Mouse (Mus musculus) megakaryocyte, embryonic 14.5 days (primary cell): ENCODE data around the gene Cplane1. TPM values are rescaled to one million over a fixed set of nuclear protein-coding genes. Genes with fewer than 3 reads are reported as not detected.

ENCODE experiments used
- H3K27me3 ChIP-seq: replicated peaks from 2 replicates; pipeline ENCODE3; 2012; ENCODE audit warnings: inconsistent platforms
- H3K36me3 ChIP-seq: replicated peaks from 2 replicates; pipeline ENCODE3; 2012; ENCODE audit warnings: low read length, inconsistent platforms, mixed read lengths
- H3K4me1 ChIP-seq: 2 replicates; pipeline ENCODE4 v1.6.1; 2012; ENCODE audit warnings: inconsistent platforms
- H3K4me3 ChIP-seq: replicated peaks from 2 replicates; pipeline ENCODE3; 2012; ENCODE audit warnings: moderate library complexity, mild to moderate bottlenecking, inconsistent platforms
- H3K9me3 ChIP-seq: 2 replicates; pipeline ENCODE4 v1.6.1; 2012; ENCODE audit warnings: inconsistent platforms
- FLI1 ChIP-seq: IDR thresholded peaks from 2 replicates; pipeline ENCODE4 v1.6.1; 2012; ENCODE audit warnings: low read length, inconsistent platforms, mixed read lengths
- GATA1 ChIP-seq: IDR thresholded peaks from 3 replicates; pipeline ENCODE4 v1.6.1; 2012; ENCODE audit warnings: mixed read lengths, low read length, inconsistent platforms, borderline replicate concordance
- polyA plus RNA-seq: library from polyadenylated mRNA; stranded (reverse); fragments of >175 nt; gene quantifications from 2 replicates; pipeline ENCODE4 v1.2.3, GENCODE M21; 2012; ENCODE audit warnings: low replicate concordance; ENCODE audit not compliant: insufficient read depth

The Cplane1 gene
- polyA plus RNA-seq, 1 experiment = 0.37 TPM

DNA sequence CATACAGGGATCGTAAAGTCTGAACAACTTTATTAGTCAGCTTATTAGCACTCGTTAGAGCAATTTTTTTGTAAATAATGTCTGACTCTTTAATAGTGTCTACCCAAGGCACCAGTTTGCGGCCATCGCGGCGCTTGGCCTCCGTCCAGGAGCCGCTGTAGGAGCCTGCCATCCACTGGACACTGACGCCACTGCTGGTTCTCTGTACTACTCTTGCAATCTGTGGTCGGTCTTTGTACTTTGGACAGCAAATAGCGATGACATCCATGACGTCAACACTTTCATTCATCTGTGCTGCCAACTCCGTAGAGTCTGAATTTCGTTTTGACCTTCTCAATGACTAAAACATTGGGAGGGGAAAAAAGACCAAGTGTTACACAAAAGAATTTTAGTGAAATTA, 122.3 kb downstream of the Cplane1 start:
- TF ChIP-seq GATA1 (no peak), FLI1 (no peak)
- no peaks in the 10 kb centered on the region for H3K27me3 ChIP-seq
- H3K36me3 ChIP-seq = peaks cover 66% of the 10 kb centered on the region
- H3K4me3 ChIP-seq = no peak overlapping the region
- no peaks in the 10 kb centered on the region for H3K9me3 ChIP-seq
- H3K4me1 ChIP-seq = no peaks in the 10 kb centered on the region

DNA sequence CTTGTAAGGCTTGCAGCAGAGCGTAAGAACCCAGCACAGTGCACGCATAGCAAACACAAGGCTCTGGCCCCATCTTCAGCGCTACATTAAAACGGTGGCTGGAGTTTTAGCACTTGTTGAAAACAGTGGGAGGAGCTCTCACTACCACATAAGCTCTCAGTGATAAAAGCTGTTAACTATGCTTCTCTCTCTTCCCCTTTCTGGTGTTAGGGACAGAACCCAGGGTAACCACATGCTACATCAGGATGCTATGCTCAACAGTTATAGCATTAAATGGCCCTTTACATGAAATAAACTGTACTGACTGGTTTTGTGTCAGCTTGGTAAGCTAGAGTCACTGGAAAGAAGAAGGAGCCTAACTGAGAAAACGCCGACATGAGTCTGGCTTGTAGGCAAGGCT, 125.2 kb downstream of the Cplane1 start:
- H3K4me3 ChIP-seq = no peak overlapping the region
- TF ChIP-seq GATA1 (no peak), FLI1 (no peak)
- H3K4me1 ChIP-seq = no peaks in the 10 kb centered on the region
- H3K27me3 ChIP-seq = no peaks in the 10 kb centered on the region
- H3K36me3 ChIP-seq = peaks cover 94% of the 10 kb centered on the region
- no peaks in the 10 kb centered on the region for H3K9me3 ChIP-seq

DNA sequence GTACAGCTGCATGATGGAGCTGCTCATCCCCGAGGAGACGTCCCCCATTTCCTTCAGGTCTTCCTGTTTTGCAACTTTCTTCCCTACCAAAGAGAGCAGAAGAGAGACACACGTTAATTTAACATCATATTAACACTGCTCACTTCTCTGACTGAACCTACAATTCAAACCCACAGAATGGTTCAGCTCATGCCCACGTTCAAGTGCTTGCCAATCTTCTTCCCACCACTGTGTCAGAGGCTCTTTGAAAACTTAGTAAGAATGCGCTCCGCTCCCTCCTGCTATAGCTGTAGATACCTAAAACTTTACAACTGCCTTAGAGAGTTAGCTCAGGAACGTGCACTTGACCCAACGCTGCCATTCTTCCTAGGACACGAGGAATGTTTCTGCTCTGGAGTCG, 134.0 kb downstream of the Cplane1 start:
- Histone ChIP-seq H3K27me3 (no peaks in the 10 kb centered on the region), H3K36me3 (peaks cover 97% of the 10 kb centered on the region), H3K9me3 (no peaks in the 10 kb centered on the region), H3K4me3 (no peak overlapping the region), H3K4me1 (no peaks in the 10 kb centered on the region)
- no peak for TF ChIP-seq FLI1

DNA sequence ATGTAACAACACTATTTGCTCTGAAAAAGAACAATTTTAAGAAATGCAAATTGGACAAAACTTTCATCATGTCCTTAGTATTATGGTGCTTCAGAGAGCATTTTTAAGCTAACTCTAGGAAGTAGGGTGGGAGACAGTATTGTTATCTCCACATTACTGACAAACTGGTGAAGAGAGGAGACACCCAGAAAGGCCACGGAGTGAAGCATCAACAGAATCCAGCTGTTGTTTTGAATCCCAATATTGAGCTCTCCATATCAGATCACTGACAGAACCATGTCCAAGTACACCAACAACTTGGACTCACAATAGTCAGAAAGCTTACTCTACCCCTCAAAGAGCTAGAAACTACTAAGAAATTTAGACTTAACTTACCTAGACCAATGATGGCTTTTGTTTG, 136.6 kb downstream of the Cplane1 start:
- TF ChIP-seq GATA1 (no peak), FLI1 (no peak)
- H3K36me3 ChIP-seq = peaks cover 89% of the 10 kb centered on the region
- no peaks in the 10 kb centered on the region for H3K27me3 ChIP-seq

DNA sequence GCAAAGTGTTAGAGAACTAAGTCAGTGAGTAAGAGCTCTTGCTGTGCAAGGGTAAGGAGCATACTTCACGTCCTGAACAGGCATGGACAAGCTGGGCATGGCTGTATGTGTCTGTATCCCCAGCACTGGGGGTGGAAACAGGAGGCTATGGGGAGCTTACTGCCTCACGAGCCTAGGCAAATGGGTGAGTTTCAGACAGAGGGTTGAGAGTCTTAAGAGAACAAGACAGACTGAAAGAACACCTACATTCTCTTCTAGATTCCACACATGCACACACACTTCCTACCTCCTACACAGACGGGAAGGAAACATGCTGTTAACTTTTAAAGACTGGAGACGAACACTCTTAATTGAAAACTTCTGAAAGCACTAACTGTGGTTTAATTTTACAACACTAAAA, 148.5 kb downstream of the Cplane1 start:
- no peak for TF ChIP-seq GATA1
- no peak for TF ChIP-seq FLI1
- Histone ChIP-seq H3K36me3 (peaks cover 73% of the 10 kb centered on the region), H3K4me1 (no peaks in the 10 kb centered on the region), H3K9me3 (no peaks in the 10 kb centered on the region), H3K27me3 (no peaks in the 10 kb centered on the region), H3K4me3 (no peak overlapping the region)

More for the DNA sequence above, 136.6 kb downstream of the Cplane1 start:
- H3K9me3 ChIP-seq = no peaks in the 10 kb centered on the region
- H3K4me3 ChIP-seq = no peak overlapping the region
- no peaks in the 10 kb centered on the region for H3K4me1 ChIP-seq

DNA sequence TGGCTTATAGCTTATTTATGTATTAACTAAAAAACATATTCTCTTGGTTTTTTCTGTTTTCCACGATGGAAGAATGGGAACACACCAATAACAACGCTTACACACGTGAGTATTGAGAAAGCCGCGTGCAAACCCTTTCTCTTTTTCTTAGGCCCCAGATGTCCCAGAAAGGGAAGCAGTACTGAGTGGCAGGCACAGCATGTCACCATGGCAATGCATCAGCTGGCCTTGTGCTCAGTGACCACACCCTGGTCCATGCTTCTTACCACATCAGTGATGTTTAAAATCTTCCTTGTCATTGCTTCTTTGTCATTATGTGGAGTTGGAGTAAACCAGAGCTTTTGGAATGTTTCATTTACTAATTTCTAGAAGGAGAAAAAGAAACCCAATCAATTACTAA, 150.3 kb downstream of the Cplane1 start:
- Histone ChIP-seq H3K4me1 (no peaks in the 10 kb centered on the region), H3K9me3 (no peaks in the 10 kb centered on the region), H3K27me3 (no peaks in the 10 kb centered on the region), H3K36me3 (peaks cover 77% of the 10 kb centered on the region), H3K4me3 (no peak overlapping the region)
- TF ChIP-seq FLI1 (no peak), GATA1 (no peak)

Other genes starting within 250 kb of the Cplane1 start
- gene Wdr70, start 69.9 kb upstream of the Cplane1 start, polyA plus RNA-seq = 14.0 and 23.9 TPM in 2 replicates
- 1.0 TPM in 1 of 2 replicates, not detected in the other for gene Nup155, start 59.8 kb upstream of the Cplane1 start, polyA plus RNA-seq